Mouse (Mus musculus) A20 (cell line): Measurements from ENCODE around the gene Gm20812.
"Not testable (repeated sequence)": the region's sequence is repeated elsewhere in the genome, so short reads cannot be mapped to it uniquely, and the experiment has no call there.

Experiments
- DNase-seq: peaks from one replicate; pipeline ENCODE4 v3.0.0-alpha.2; 2011; ENCODE audit warnings: low read depth, low spot score

Gm20812 gene

DNA sequence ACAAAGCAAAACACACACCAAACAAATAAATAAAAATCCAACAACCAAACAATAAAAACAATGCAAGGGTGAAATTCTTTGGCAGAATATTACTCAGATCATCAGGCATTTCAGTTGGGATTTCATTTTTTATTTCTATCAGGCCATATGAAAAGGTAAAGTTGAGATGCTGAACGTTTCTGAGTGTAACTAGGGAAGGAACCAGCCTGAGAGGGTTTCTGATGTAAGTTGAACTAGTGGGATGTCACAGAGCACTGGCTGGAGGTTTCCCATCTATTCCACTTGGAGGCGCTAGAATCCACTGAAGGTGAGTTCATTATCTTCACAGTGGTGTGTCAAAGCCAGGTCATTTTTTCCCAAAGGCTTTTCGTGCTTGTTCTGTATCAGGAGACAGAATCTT lies at the start of gene Gm20812:
Gene Gm20812, plus strand, starts transcription at position 301 of the 400 bp plus-strand sequence.
- DNase-seq = not testable (repeated sequence)
